Mouse (Mus musculus): ENCODE data around the gene Gmfg.

GRCm38 (mm10) chr7:28476191-28476590 lies 38.9 kb downstream of the Gmfg start:
- TF ChIP-seq POLR2A (IDR thresholded peaks at IDR 0.05; ENCODE audit: borderline replicate concordance, control insufficient read depth, low read depth, low read length) (no peak), CTCF (IDR thresholded peaks at IDR 0.05; ENCODE audit: control insufficient read depth, insufficient read depth, low read length) (no peak)

Data from bone marrow, adult 2 months (tissue).